Mouse (Mus musculus) kidney, adult 2 months (tissue): ENCODE results near the gene Gm49711.

Experiments used
- CTCF ChIP-seq: fragments of 200-500 bp; conservative IDR thresholded peaks from 2 replicates; pipeline ENCODE4 v1.5.1; 2011; ENCODE audit warnings: low read depth, mild to moderate bottlenecking, control low read depth, low read length, moderate library complexity, mixed read lengths; ENCODE audit not compliant: insufficient read depth, insufficient read length
- POLR2A ChIP-seq: fragments of 200-500 bp; IDR thresholded peaks from one replicate; pipeline ENCODE4 v1.6.1; 2011; ENCODE audit warnings: low read depth, low read length, control low read depth

DNA sequence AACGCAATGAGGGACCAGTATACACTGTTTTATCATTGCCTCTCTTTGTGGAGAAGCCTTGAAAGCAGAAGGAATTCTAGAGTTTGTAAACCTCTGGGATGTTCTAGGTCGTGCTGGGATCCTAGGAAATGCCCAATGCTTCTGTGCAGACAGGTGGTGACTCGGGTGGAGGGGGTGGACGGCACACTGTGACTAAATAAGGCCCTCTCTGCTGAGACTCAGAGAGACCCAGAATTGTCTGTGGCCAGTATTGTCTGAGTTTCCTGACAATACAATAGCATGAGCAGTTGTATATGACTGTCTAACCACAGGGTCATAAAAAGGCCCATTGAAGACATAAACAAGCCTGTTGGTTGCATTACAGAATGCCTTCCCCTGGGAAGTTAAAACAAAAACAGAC lies 105.4 kb downstream of the Gm49711 start:
- TF ChIP-seq CTCF (no peak), POLR2A (no peak)
